Mouse (Mus musculus): ENCODE measurements around the gene Irak3.
"Not testable (repeated sequence)": the region's sequence is repeated elsewhere in the genome, so short reads cannot be mapped to it uniquely, and the experiment has no call there.

The Irak3 gene

GRCm38 (mm10) chr10:120201961-120202402 lies at the start of gene Irak3:
Gene Irak3, minus strand, starts transcription at chr10:120202130.
- peak; percentile 84 for DNase-seq

GRCm38 (mm10) chr10:120250911-120251683 lies 49.2 kb upstream of the Irak3 start:
- no peak for DNase-seq

DNA sequence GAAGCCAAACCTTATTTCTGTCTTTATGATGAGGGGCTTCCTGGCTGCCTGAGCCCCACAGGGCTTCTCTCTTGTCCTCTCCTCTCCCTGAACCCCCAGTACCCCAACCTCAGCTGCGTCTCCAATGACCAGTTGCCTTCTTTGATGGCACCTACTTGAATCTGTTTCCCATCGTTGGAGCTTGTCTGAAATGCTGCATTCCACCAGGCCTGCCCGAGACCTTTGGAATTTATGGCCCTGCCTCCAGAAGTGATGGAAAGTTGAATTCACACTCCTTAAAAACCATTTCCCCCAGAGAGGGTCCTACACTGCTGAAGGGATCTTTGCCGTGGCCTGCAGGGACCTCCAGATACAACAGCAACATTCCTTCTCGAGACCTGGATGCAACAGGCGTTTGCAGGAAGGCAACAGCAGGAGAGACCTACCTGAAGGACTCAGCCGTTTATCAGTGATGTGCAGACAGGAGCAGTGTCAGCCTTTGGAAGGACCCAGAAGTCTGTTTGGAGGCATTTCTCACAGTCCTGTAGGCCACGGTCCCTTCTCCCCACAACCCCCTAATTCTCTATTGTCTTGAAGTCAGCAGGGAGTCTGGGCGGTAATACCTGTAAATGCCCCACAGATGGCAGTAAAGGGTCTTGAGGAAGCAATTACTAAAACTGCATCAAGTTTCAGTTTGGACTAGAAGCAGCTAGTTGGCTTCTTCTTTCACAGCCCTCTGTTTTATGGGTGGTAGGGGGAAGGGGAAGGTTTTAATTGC lies 45.2 kb upstream of the Irak3 start:
- peak; percentile 56 for DNase-seq

DNA sequence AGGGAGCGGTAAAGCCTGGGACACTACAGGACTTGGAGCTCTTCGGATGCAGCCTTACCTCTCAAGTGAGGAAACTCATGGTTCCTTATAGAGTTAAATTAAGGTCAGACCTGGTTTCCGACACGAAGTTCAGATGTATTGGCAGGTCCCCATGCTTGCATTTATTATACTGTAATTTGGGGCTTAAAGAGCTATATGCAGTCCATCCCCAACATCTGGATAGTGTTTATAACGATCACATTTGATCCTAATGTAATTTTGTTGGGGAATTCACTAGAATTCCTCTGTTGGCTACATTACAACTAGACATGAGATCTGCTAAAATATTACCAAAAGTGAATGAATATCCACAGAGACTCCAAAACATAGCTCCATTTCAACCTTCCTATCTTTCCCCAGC lies 43.8 kb upstream of the Irak3 start:
- DNase-seq: no peak

- DNase-seq: no peak
Measured at GRCm38 (mm10) chr10:120242421-120242820, 40.5 kb upstream of the Irak3 start.

- DNase-seq: no peak
Measured at GRCm38 (mm10) chr10:120239476-120239875, 37.5 kb upstream of the Irak3 start.

- no peak for DNase-seq
Measured at GRCm38 (mm10) chr10:120238241-120238640, 36.3 kb upstream of the Irak3 start.

DNA sequence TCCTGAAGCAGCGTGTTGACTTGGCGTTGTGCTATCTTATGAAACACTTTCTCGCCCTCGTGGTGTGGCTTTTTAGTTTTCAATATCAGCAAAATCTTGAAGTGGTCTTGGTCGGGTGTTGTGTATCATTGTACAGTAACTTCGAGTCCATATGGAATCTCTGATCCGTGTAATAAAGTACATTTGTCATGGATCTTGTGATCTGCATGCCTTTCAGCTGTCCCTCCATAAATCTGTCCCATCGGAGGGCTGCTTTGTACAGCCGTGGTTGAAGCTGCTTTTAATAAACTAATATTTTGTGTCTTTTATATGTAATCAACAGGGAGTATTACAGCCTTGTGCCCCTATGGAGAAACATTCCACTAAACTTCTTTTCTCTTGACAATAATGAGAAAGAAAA lies 34.9 kb upstream of the Irak3 start:
- DNase-seq: no peak

DNA sequence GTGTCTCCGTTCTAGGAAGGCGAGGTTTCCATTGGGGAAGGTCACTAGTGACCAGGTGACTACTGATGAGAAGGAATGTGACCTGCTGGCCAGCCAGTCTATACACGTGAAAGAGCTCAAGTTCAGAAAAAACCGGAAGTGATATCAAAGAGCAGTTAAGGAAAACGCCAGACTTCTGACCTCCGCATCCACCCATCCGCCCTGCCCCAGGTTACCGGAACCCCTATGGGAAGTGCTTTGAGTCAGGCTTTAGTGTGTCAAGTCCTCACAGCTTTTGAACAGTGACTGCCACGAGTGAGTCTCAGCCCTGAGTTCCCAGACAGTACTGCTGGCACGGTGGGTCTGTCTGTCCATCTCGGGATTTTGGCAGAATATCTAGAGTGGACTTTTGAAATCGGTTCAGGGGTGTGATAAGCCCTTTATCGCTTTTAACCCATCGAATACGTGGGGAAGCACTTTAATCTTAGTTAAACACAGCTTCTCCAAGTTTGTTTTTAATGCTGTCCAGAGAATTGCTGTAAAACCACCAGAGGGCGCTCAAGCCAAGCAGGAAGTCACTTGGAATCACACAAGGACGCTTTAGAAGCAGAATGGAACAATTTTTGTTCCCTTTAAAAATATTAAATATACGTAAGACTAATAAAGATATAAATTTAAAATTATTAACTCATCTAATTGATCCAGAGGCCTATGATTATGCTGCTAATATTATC lies 31.9 kb upstream of the Irak3 start:
- DNase-seq: peak; percentile 43

DNA sequence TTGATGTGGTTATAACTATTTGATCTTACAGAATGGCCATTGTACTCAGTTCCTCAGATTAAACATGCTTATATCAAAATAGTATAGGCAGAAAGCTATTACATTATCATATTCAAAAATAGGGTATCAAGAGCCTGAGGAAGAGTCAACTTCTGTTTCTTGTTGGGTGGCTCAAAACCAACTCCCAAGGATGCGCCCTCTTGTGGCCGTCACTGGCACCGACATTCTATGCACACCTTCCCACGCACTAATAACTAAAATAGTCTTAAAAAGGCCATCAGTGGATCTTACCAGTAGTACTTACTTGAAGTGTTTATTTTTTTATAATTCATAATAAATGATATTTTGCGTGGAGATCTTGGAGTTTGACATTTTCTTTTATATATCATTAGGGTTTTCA lies 29.8 kb upstream of the Irak3 start:
- DNase-seq: peak; percentile 68

DNA sequence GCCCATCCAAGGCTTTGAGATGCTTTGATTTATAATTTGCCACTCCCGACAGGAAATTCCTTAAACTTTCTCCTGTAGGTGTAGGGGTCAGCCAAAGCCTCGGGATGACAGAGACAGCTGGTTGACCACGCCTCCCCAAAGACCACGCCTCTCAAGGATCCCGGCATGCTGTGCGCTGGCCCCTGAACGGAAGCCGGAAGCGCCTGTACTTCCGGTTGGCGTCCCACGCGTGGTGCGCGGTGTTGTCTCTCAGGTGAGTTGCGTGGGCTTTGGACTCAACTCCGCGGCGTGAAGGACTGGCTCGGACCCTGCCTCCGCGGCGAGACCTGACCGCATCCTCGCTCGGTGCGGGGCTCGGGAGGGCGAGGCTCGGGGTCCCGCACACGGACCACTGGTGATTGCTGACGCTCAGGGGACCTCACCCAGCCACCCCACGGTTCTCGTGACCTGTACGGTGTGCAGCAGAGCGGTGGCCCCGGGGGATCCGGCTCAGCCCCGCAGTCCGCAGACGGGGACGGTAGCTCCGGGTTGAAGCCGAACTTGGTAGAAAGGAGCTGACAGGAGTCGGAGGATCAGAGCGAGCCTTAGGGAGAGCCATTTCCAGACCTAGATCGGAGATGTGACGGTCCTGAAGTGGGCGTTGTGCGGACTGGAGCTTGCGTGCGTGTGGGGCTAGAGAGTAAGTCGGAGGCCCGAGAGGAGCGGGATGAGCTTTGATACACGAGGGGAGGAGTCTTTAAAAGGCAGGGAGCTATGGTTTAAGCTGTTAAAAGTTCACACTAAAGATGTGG lies 25.1 kb upstream of the Irak3 start, which contains the start of gene Llph:
TSS of gene Llph (plus strand) at position 200 of the 791 bp plus-strand sequence.
- peak; percentile 86 for DNase-seq

DNA sequence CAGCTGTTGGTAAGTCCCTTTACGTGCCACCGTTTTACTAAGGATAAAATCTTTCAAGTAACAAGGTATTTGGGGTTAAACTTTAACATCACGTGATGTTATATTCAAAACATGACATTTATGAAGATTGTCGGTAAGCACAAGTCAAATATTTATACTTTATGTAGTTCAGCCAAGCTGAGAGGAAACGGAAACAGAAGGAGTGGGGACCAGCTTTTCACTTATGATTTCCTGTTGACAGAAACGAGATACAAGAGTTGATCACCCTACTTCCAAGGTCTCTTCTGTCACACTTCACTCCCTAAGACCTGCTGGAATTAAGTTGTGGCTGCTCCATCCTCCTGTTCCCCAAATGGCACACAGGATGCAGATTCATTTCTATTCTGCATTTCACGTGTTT lies 18.8 kb upstream of the Irak3 start:
- no peak for DNase-seq

DNA sequence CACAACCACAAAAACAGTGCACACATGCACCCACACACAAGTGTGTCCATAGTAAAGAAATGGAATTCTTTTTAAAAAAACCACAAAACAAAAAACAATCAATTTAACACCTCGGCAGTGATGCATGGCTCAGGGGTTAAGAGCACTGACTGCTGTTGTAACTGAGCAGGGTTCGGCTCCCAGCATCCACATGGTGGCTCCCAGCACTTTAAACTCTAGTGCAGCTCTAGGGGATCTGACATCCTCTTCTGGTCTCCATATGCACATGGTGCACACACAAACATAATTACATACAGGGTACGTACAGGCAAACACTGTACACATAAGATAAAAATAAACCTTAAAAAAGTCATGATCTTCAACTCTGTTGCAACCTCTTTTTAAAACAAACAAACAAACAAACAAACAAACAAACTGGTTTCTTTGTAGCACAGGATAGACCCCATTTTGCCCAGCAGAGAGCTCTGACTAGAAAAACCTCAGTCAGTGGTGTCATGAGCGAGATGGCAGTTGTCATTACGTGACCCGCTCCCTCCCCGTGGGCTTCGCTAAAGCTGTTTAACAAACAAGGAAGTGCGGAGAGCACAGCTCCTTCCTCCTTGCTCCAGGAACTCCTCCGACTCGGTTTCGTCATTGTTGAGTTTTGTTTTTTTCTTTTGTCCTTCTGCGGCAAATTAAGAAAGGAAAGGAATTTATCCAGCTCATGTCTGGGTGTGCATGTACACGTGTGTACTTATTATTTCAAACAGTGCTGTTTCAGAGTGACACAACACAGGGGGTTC lies 17.8 kb upstream of the Irak3 start:
- DNase-seq: no peak

- no peak for DNase-seq
Measured at GRCm38 (mm10) chr10:120218996-120219395, 17.1 kb upstream of the Irak3 start.

- DNase-seq: not testable (repeated sequence)
Measured at GRCm38 (mm10) chr10:120217099-120217498, 15.2 kb upstream of the Irak3 start.

DNA sequence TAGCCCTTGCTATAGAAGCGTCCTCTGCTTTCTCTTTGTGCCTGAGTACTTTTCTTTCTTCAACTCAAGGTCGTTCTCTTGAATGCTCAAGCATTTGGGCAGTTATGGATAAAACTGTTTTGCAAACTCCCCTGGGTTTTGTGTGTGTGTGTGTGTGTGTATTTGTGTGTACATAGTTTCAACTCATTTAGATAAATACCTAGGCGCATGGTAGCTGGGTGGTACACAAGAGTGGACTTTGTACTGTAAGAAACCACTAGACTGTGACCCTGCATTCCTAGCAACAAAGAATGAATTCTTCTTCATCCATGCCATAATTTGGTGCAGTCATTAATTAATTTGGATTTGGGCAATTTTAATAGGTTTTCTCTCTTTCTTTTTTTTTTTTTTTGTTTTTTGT lies 8.2 kb upstream of the Irak3 start:
- peak; percentile 19 for DNase-seq

GRCm38 (mm10) chr10:120209539-120209925 lies 7.6 kb upstream of the Irak3 start:
- DNase-seq: no peak

GRCm38 (mm10) chr10:120208575-120209538 lies 6.9 kb upstream of the Irak3 start:
- peak; percentile 91 for DNase-seq

DNA sequence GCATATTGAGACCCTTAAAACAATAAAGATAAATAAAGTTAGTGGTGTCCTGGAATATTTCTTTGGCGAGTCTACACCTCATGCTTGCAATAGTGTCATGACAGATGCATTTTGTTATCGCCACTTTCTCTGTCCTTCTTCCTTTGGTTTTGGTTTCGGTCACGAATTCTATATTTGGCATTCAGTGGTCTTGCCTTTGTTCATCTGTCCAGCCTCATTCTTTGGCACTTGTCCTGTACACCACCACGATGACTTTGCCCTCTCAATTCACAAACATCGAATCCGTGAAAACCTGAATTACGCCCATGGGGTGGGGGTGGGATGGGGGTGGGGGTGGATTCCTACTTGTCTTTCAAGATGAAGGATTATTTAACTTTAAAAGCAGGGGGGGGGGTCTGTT lies 6.1 kb upstream of the Irak3 start:
- DNase-seq: no peak

- no peak for DNase-seq
Measured at GRCm38 (mm10) chr10:120204591-120205210, 2.8 kb upstream of the Irak3 start.

Measured in kidney, adult 18-20 months (tissue).